Mouse (Mus musculus) embryonic facial prominence, embryonic 14.5 days (tissue): Measurements from ENCODE around the gene Rhbdl2. TPM values are rescaled to one million over a fixed set of nuclear protein-coding genes. Genes with fewer than 3 reads are reported as not detected.
A peak's percentile ranks its signal among the peaks of the same experiment; 100 is the strongest.

Experiments used
- ATAC-seq: fragments of 200-750 bp; cut with Nextera tagmentation; 2 replicates; pipeline ENCODE4 v1.8.0; 2017; ENCODE audit warnings: low read depth, moderate number of reproducible peaks, moderate TSS enrichment
- DNase-seq: peaks from one replicate; pipeline ENCODE4 v3.0.0-alpha.2; 2015; ENCODE audit warnings: low spot score
- H3K27ac ChIP-seq: fragments of 300-500 bp; sonication (generic); replicated peaks from 2 replicates; pipeline ENCODE4 v1.5.1; 2014; ENCODE audit warnings: low read depth, mild to moderate bottlenecking, low read length, moderate library complexity
- H3K27me3 ChIP-seq: fragments of 300-500 bp; sonication (generic); replicated peaks from 2 replicates; pipeline ENCODE4 v1.6.1; 2014; ENCODE audit warnings: low read length; ENCODE audit not compliant: control insufficient read depth, insufficient read depth
- H3K36me3 ChIP-seq: fragments of 300-500 bp; sonication (generic); 2 replicates; pipeline ENCODE4 v1.6.1; 2014; ENCODE audit warnings: low read length, mixed read lengths; ENCODE audit not compliant: control insufficient read depth, insufficient read depth
- H3K4me1 ChIP-seq: fragments of 300-500 bp; sonication (generic); 2 replicates; pipeline ENCODE4 v1.6.1; 2014; ENCODE audit warnings: antibody characterized with exemption, low read length; ENCODE audit not compliant: control insufficient read depth, insufficient read depth
- H3K4me2 ChIP-seq: fragments of 300-500 bp; sonication (generic); 2 replicates; pipeline ENCODE4 v1.6.1; 2014; ENCODE audit warnings: low read depth, mild to moderate bottlenecking, low read length, moderate library complexity, mixed read lengths
- H3K4me3 ChIP-seq: fragments of 300-500 bp; sonication (generic); 2 replicates; pipeline ENCODE4 v1.5.1; 2014; ENCODE audit warnings: low read depth, mild to moderate bottlenecking, low read length
- H3K9ac ChIP-seq: fragments of 300-500 bp; sonication (generic); 2 replicates; pipeline ENCODE4 v1.6.1; 2014; ENCODE audit warnings: low read depth, mild to moderate bottlenecking, low read length, moderate library complexity, mixed read lengths
- H3K9me3 ChIP-seq: fragments of 300-500 bp; sonication (generic); 2 replicates; pipeline ENCODE4 v1.6.1; 2016; ENCODE audit warnings: low read length; ENCODE audit not compliant: control insufficient read depth
- WGBS: fragments of 180-500 bp; shearing (Covaris S2); extraction: QIAGEN DNeasy Blood & Tissue Kit; methylation state at CpG from one replicate; pipeline ENCODE4 v1.1.7; 2014; 5-methylcytosine and 5-hydroxymethylcytosine counted together
- polyA plus RNA-seq: library from polyadenylated mRNA; unstranded; fragments of >200 nt; fragmentation: Nextera tagmentation; extraction: Ambion mirVana; gene quantifications from 2 replicates; pipeline ENCODE4 v1.2.1, GENCODE M21; 2014

The Rhbdl2 gene
- polyA plus RNA-seq: 3.6 and 4.7 TPM in 2 replicates

DNA sequence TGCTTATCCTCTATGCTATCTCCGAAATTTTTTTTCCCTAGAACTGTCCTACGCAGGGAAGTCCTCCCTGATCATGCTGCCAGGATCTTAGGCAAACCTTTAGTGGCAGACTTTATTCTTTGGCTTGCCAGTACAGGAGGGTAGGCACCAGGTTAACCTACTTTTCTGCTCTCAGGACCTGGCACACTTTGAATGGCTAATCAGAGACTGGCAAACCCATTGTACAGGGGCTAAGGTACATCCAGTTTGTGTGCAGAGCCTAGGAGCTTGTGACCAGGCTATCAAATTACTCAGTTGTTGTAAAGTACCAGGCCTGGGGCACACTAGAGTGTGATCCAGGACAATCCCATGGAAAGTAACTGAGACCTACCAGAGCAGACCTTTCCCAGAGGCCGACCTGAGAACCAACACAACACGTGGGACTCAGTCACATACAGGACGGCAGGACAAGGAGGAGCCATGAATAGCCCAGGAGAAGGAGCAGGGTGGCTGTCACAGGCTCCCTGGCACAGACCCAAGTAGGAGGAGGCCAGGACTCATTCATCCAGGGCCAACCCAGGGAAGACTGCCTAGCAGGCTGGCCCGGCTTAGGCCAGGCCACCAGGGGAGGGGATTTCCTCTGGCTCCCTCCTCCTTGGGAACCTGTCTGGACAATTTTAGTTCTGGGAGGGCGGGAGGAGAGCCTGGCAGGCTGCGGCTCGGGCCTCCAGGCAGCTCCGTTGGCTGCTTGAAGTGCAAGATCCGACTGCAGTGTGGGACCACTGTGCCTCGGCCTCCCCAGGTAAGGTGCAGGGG lies at the start of gene Rhbdl2:
Gene Rhbdl2 (plus strand): TSS at position 684 of the 795 bp plus-strand sequence.
- Histone ChIP-seq H3K9ac (peak within 1 kb of the TSS; percentile 40; the same call in 1 of the 2 replicates), H3K9me3 (no peaks in the 10 kb centered on the region), H3K4me1 (no peaks in the 10 kb centered on the region; the same call in 1 of the 2 replicates), H3K4me3 (no peak within 1 kb of the TSS), H3K27me3 (no peaks in the 10 kb centered on the region), H3K36me3 (no peaks in the 10 kb centered on the region), H3K27ac (no peak within 1 kb of the TSS), H3K4me2 (peak within 1 kb of the TSS; percentile 38)
- DNase-seq (peak; percentile 84), ATAC-seq (peak; percentile 93)
- WGBS: 23% methylated on average over 10 of the region's 12 CpGs

DNA sequence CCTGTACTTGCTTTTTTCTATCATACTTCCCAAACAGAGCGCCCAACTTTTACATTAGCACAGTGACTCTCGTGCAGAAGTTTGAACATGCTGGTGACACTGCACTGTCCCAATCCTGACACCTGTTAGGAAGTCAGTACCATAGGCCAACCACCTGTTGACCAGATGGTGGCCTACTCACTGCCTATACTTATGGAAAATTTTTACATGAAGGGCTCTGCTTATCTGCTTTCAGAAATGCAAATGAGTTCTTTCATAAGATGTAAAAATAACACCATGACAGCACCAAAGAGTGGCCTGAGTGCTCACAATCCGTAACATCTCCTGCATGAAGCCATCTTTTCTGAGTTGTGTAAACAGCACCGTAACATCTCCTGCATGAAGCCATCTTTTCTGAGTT lies 49.0 kb upstream of the Rhbdl2 start:
- no peaks in the 10 kb centered on the region for H3K4me1 ChIP-seq
- 92% methylated on average over 4 of the region's 4 CpGs for WGBS
- no peak overlapping the region for H3K4me3 ChIP-seq

DNA sequence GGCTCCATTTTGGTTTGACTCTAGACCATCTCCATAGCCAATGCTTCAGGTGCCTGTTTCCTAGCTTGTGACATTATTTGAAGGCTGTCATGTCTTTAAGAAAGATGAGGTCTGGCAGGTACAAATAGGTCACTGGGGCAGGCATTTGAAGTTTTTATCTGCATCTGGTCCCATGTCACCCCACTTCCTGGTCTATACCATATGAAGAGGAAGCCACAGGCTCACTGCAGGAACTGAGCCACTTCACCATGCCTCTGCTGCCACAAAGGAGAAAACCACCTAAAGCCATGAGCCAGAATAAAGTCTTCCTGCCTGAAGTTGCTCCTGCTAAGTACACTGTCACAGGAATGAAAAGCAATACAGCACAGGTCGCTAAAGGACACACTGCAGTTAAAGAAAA lies 44.8 kb upstream of the Rhbdl2 start:
- no peak overlapping the region for H3K9ac ChIP-seq
- ATAC-seq (no peak), DNase-seq (no peak)
- H3K27ac ChIP-seq: no peak overlapping the region
- H3K4me2 ChIP-seq: no peak overlapping the region
- no peak overlapping the region for H3K4me3 ChIP-seq
- H3K4me1 ChIP-seq: no peaks in the 10 kb centered on the region
- no peaks in the 10 kb centered on the region for H3K27me3 ChIP-seq
- H3K9me3 ChIP-seq: no peaks in the 10 kb centered on the region
- WGBS: 85% methylated on average over 1 of the region's 1 CpGs
- H3K36me3 ChIP-seq: peaks cover 46% of the 10 kb centered on the region

More for the DNA sequence above, 49.0 kb upstream of the Rhbdl2 start:
- Histone ChIP-seq H3K27me3 (no peaks in the 10 kb centered on the region), H3K9ac (no peak overlapping the region), H3K9me3 (no peaks in the 10 kb centered on the region), H3K27ac (no peak overlapping the region), H3K4me2 (no peak overlapping the region), H3K36me3 (peaks cover 68% of the 10 kb centered on the region)
- DNase-seq: no peak
- ATAC-seq: no peak

DNA sequence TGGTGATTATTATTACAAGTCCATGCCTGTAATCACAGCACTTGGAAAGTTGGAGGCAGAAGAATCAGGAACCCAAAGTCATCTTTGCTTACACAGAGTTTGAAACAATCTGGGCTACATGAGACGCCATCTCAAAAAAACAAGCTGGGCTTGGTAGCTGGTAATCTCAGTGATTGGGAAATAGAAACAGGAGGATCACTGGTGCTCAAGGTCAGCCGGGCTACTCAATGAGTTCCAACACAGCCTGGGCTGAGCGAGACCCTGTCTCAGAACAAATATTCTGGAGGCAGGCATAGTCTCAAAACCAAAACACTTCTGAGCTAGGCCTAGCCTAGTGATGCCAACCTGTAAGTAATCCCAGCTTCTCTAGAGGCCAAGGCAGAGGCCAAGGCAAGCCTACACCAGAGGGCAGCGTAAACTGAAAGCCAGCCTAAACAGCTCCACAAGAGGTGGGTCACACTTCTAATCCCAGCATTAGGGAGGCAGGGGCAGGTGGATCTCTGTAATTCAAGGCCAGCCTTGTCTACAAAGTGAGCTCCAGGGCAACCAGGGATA lies 42.4 kb upstream of the Rhbdl2 start:
- Histone ChIP-seq H3K36me3 (peaks cover 22% of the 10 kb centered on the region), H3K27me3 (no peaks in the 10 kb centered on the region), H3K27ac (no peak overlapping the region), H3K4me3 (no peak overlapping the region), H3K4me2 (no peak overlapping the region), H3K4me1 (peaks cover 10% of the 10 kb centered on the region; the same call in 1 of the 2 replicates), H3K9ac (no peak overlapping the region), H3K9me3 (no peaks in the 10 kb centered on the region)
- DNase-seq: no peak
- WGBS: 93% methylated on average over 4 of the region's 4 CpGs
- ATAC-seq: no peak

DNA sequence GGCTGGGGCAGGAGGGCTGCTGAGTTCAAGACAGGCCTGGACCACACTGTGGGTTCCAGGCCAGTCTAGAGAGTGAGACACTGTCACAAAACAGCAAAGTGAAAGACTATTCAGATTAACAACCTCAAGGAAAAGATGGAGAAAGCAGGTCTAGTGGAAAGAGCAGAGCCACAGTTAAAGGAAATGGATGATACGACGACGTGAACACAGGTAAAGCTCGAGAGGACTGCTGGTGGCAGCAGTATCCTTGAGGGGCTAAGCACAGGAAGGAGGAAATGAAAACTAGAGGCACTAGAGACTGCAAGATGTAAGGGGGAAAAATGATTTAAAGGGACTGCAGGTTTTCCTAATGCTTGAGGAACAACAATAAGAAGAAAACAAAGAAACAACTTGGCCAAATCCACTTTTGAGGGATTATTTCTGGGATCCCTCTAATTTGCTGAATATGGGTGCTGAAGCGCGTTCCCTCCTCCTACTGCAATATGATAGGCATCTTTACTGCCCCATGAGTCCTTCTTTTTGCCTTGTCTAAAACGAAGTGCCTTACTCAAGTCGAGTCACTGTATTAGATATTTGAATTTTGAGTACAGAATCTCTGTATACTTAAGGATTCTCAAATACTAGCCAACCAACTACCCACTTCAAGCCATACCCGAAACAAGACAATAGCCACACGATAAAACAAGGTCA lies 38.8 kb upstream of the Rhbdl2 start:
- WGBS: 14% methylated on average over 10 of the region's 10 CpGs
- H3K4me1 ChIP-seq: peaks cover 10% of the 10 kb centered on the region; the same call in 1 of the 2 replicates
- no peaks in the 10 kb centered on the region for H3K36me3 ChIP-seq
- no peak for ATAC-seq
- no peak for DNase-seq
- peak overlapping the region; percentile 72 for H3K4me2 ChIP-seq
- H3K9me3 ChIP-seq: no peaks in the 10 kb centered on the region
- no peaks in the 10 kb centered on the region for H3K27me3 ChIP-seq
- H3K4me3 ChIP-seq: peak overlapping the region; percentile 97
- H3K9ac ChIP-seq: peak overlapping the region; percentile 88
- peak overlapping the region; percentile 92; the same call in 1 of the 2 replicates for H3K27ac ChIP-seq

DNA sequence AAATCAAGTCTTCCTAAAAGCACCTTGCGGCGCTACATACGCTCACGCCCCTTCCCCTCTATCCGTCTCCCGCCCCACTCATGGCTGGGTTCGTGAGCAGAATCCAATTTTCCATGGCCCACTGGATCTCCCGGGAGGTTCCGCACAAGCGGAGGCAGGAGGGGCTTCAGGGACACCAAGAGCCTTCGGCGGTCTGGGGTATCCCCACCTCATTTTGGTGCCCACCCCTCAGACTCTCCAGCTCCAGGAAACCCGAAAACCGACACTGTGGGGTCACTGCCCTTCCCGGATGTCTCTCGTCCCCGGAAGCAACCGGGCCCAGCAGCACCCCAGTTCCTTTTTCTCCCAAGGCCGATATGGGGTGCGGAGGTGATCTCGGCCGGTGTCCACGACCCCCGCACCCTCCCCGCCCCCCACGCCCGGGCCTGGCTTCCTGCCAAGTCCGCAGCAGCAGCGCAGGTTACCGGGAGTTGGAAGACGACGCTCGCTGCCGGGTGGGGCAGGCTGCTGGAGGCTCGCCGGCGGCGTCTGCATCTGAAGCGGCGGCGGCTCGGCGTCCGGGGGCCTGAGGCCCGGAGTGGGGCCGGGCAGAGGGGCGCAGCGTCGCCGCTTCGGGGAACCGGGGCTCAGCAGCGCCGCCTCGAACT lies 38.1 kb upstream of the Rhbdl2 start:
- Histone ChIP-seq H3K27ac (peak overlapping the region; percentile 92), H3K9ac (peak overlapping the region; percentile 88), H3K27me3 (no peaks in the 10 kb centered on the region), H3K36me3 (no peaks in the 10 kb centered on the region), H3K4me3 (peak overlapping the region; percentile 97), H3K4me2 (peak overlapping the region; percentile 72), H3K4me1 (peaks cover 10% of the 10 kb centered on the region; the same call in 1 of the 2 replicates), H3K9me3 (no peaks in the 10 kb centered on the region)
- ATAC-seq (peak; percentile 76), DNase-seq (peak; percentile 27)
- WGBS: under 1% methylated on average over 27 of the region's 55 CpGs

DNA sequence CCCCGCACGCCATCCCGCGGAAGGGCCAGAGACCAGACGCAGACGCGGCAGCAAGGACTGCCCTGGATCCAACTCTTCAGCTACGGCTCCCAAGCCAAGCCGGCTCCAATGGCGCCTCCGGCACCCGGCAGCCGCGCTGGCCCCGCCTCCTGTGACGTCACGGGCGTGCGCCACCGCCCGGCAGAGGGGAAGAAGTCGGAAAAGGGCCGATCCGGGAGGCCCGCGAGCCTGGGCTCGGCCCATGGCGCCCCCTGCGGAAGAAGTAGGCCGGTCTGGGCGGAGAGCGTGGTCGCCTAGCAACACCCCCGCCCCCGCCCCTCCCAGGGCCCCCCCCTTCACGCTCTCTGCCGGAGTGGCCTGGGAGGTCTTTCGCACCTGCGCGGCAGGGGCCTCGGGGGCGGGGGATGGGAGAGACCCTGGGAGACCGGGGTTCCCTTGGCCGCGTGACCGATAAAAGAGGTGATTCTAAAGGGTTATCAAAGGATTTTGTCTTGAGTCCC lies 37.5 kb upstream of the Rhbdl2 start, which contains the start of gene Akirin1:
Gene Akirin1 (minus strand): TSS at position 194 of the 500 bp plus-strand sequence.
- Histone ChIP-seq H3K9me3 (no peaks in the 10 kb centered on the region), H3K27me3 (no peaks in the 10 kb centered on the region), H3K9ac (peak within 1 kb of the TSS; percentile 88), H3K4me1 (peaks cover 10% of the 10 kb centered on the region; the same call in 1 of the 2 replicates), H3K4me3 (peak within 1 kb of the TSS; percentile 97), H3K27ac (peak within 1 kb of the TSS; percentile 92), H3K36me3 (no peaks in the 10 kb centered on the region), H3K4me2 (peak within 1 kb of the TSS; percentile 72)
- DNase-seq (peak; percentile 97), ATAC-seq (peak; percentile 99)
- 0% methylated on average over 7 of the region's 46 CpGs for WGBS
